Mouse (Mus musculus): ENCODE data around the gene Rgs7.

The Rgs7 gene

DNA sequence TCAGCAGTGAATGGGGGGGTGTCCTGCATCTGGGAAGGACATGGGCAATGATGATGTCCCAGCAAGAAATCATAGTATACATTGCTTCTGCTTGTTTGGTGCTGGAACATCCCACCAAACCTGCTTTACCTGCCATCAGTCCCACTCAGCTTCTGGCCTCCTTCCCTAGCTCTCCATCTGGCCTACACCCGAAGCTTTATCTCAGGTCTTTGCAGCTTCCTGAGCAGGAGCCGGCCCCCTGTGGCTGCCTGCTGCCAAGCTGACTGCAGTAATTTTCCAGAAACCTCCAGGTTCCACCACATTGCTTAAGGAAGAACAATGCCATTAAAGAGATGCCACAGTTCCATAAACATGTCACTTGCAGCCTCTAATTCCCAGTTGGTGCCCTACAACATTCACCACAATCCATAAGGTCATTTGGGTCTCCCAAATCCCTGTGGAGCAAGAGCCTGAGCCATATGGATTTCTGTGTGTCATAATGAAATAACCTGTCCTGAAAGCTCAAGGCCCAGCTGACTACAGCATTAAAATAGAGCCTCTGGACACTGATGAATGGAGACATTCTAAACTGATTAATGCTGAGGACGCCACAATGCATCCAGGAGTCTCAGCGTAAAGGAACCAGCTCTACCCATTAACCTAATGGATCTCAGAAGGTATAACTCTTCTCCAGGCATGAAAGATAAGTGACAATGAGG is 60.8 kb downstream of the Rgs7 start:
- DNase-seq (ENCODE audit: low read depth), result no peak

- no peak for DNase-seq (ENCODE audit: low read depth)
Measured at GRCm38 (mm10) chr1:175427112-175427511, 65.2 kb downstream of the Rgs7 start.

DNA sequence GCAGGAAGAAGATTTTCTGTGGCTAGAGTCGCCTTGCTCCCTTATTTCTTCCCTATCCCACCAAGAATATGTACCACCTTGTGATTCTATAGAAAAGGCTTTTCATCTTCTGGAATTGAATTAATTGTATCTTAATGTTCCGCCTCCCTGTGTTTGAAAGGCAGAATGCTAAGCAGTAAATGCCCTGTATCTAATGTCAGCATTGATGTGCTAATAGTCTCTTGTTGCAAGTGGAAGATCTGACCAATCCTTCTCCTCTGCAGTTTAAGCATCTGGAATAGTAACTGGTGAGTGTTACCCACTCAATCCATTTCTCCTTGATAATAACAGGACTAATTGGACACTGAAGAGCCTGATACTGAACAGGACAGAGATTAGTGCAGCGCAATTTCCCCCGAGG is 65.9 kb downstream of the Rgs7 start:
- no peak for DNase-seq (ENCODE audit: low read depth)

- DNase-seq (ENCODE audit: low read depth), result no peak
Measured at GRCm38 (mm10) chr1:175420883-175421282, 71.4 kb downstream of the Rgs7 start.

DNA sequence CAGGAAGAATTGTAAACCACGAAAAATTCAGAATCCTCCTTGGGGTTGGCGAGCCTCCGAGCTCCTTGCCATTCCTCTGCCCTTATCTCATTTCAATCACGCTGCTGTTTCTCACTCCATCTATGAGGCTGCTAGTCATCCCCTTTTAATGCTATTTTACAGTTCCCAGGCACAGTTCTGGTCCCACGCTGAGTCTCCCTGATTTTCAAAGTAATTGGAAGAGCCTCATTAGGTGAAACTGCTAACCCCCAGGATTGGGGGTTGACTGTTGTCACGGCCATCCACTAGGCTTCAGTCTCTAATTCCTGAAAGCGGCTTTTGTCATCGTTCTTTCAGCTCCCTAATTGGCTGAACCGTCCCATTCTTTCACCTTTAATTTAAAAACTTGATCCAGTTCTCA is 76.6 kb downstream of the Rgs7 start:
- DNase-seq (ENCODE audit: low read depth), result no peak

- no peak for DNase-seq (ENCODE audit: low read depth)
Measured at GRCm38 (mm10) chr1:175410399-175410798, 81.9 kb downstream of the Rgs7 start.

- no peak for DNase-seq (ENCODE audit: low read depth)
Measured at GRCm38 (mm10) chr1:175391894-175392293, 100.4 kb downstream of the Rgs7 start.

GRCm38 (mm10) chr1:175389250-175389649 is 103.0 kb downstream of the Rgs7 start:
- DNase-seq (ENCODE audit: low read depth), result no peak

GRCm38 (mm10) chr1:175385581-175386235 is 106.6 kb downstream of the Rgs7 start:
- DNase-seq (ENCODE audit: low read depth), result no peak

DNA sequence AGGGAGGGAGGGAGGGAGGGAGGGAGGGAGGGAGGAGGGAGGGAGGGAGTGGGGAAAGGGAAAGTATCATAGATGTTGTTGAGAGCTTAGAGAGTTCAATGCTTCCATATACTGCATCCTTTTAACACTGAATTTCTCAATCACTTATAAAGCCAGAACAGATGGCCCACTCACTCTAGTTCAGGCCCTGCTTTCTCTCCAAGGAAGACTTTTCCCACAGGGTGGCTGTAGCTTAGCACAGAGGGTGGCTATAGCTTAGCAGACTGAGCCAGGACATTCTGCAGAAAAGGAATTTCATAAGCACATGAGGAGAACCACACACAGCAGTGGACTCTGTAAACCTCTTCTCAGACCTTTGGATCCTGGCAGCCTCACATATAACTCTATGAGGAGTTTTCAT is 119.7 kb downstream of the Rgs7 start:
- no peak for DNase-seq (ENCODE audit: low read depth)

DNA sequence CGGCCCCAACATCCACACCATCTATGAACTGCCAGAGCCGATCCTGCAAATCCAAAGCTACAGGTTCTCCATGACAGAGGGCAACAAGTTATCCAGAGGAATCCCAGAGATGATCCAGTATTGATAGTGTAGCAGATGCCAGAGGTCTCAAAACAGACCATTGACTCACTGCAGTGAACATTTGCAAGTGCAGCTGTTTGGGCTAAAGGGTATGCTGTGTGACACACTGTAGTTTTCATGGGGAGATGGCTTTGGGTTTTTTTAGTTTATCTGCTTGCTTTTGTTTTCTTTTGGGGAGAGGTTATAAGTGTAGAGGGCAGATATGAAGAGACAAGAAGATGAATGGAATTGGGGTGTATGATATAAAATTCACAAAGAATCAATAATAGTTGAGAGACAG is 124.2 kb downstream of the Rgs7 start:
- DNase-seq (ENCODE audit: low read depth), result no peak

DNA sequence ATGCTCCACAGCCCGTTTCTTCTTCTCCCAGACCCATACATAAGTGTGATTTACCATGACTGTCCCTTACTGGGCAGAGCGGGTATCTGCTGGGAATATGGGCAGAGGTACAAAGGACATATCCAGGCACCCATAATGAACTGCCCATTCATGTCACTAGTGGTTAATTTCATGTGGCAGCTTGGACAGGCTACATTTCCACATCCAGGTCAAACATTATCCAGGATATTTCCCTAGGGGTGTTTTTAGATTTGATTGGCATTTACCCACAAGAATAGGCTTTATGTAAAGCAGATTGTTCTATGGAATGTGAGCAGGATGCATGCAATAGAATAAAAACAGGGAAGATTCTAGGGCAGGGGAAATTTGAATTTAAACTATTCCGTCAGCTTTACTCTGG is 128.7 kb downstream of the Rgs7 start:
- DNase-seq (ENCODE audit: low read depth), result no peak

DNA sequence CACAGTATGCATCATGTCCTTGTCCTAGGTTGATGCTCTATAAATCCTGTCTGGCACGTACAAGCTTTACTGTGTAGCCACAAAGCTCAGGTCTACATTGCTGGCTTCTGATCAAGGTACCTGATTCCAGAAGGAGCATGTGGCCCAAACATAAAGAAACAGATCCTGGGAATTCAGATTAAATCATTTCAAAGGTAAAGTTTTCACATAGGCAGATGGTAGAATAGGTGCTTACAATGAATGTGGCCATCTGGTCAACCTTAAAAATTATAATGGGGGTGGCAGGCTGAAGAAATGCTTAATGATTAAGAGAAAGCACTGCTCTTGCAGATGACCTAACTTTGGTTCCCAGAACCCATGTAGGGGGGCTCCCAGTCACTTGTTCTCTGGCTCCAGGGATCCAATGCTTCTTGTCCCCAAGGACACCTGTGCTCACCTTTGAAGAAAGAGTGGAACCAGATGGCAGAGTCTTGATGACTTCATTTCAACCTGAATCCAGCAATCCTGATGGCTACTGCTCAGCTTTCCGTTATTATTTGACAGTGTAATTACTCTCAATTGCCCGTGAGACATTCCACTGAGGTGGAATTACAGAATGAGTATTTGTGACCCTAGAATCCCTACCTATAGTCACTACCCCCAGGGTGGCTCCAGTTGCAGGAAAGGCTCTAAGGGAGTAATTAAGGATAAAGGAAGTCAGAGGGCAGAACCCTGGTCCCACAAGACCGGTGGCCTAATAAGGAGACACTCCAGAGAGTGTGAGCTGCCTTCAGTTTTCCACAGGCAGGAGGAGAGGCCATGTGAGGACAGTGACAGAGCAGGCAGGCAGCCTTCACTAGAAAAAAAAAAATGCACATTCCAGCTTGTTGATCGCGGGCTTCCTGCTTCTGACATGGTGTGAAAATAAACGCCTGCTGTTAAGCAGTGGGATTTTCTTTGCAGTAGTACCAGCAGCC is 132.6 kb downstream of the Rgs7 start:
- DNase-seq (ENCODE audit: low read depth), result no peak

- DNase-seq (ENCODE audit: low read depth), result no peak
Measured at GRCm38 (mm10) chr1:175352921-175353320, 139.4 kb downstream of the Rgs7 start.

DNA sequence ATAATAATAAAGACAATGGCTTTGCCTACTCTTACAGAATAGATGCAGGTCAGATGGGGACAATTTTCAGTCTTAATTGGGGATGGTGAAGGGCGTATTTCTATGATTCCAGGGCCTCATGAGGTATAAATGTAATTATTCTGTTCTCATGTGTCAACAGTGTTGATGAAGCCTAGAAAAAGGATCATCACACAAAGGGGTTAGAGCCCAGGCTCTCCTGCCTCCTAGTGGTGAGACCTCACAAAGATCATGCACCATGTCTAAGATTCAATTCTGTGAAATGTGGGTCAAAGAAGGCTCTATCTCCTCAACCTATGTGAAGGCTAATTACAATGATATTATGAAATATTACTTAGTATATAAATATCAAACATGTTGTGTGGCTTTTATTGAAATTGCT is 146.1 kb downstream of the Rgs7 start:
- DNase-seq (ENCODE audit: low read depth), result no peak

GRCm38 (mm10) chr1:175336191-175336590 is 156.1 kb downstream of the Rgs7 start:
- DNase-seq (ENCODE audit: low read depth), result no peak

GRCm38 (mm10) chr1:175333041-175333854 is 159.1 kb downstream of the Rgs7 start:
- no peak for DNase-seq (ENCODE audit: low read depth)

DNA sequence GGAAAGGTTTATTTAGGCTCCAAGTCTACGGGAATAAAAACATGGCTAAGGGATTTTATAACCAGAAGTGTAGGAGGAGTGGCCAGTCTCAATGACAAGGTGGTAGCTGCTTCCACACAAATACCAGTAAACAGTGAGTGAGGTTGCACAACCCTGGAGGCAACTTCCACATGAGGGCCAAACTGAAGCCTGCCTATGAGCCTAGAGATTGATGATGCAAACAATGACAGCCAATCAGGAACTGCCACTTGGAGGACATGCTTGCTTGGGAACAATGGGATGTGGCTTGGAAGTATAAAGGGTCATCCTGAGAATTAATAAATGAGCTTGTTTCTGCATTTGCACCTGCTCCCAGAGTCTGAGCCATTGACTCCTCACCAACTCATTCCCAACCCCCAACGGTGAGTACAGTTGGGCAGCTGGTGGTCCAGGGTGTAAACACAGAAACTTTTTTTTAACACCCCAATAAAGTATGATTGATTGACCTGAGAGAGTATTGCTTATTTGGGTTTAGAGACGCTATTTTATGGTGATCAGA is 162.3 kb downstream of the Rgs7 start:
- no peak for DNase-seq (ENCODE audit: low read depth)

DNA sequence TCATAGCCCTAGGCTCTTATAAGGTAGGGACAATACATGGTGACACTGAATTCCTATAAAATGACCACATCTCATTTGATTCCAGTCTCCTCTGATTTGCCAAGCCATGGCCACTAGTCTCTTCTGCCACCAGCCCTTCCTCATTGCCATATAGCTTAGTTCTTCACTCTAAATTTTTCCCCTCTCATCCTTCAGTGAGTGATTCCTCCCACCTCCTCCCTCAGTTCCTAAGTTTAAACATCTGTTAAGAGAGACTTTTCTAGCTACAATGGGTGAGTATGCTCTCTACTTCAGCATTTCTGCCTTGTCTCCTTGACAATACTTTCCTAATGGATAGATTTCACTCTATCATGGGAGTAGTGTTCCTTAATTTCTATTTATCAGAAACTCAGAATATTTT is 169.5 kb downstream of the Rgs7 start:
- DNase-seq (ENCODE audit: low read depth), result no peak

DNA sequence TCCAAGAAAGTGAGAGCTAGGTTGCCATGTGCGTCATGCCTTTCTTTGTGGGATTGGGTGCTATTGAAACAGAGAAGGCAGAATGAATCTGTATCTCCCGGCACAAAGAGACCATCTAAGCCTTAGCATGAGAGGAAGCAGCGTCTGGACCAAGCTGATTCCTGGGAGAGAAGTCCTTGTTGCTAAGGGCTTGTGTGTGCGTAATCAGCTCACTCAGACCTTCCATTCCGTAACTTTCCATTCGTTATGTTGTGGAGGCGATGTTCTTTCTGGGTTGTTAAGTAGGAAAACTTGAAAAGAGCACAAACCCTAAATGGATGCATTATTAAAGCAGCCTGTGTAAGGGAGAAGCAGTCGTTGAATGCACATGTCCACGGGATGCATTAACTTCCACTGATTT is 173.1 kb downstream of the Rgs7 start:
- DNase-seq (ENCODE audit: low read depth), result no peak

GRCm38 (mm10) chr1:175317264-175317663 is 175.0 kb downstream of the Rgs7 start:
- DNase-seq (ENCODE audit: low read depth), result no peak

- DNase-seq (ENCODE audit: low read depth), result no peak
Measured at GRCm38 (mm10) chr1:175307604-175308003, 184.7 kb downstream of the Rgs7 start.

Measured in naive thymus-derived CD4-positive, alpha-beta T cell, adult 2 months (primary cell).